Mouse (Mus musculus): ENCODE measurements around the gene Hexb.

DNA sequence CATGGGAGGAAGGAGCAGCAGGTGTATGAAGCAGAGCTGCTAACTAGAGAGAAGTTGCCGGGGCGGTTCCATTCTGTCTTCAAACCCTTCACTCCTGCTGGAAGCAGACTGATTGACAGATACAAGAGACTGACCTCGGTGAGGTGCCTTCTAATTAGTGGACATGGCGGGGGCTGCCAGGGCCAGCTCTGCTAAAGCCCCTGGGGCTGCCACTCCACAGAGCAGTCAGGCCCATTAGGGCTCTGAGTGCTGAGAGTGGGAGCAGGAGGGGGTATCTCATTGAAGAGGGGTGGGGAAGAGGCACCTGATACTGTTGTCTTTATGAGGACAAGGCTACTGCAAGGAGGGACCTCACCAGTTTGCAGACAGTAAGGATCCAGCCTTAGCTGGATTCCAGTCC is 17.4 kb upstream of the Hexb start:
- no peak for TF ChIP-seq CTCF (conservative IDR thresholded peaks at IDR 0.05; ENCODE audit: low read length)
- TF ChIP-seq NANOG (IDR thresholded peaks at IDR 0.05; ENCODE audit: borderline replicate concordance, low read length): no peak

Data from E14TG2a.4 (cell line).